Mouse (Mus musculus) layer of hippocampus, postnatal 10 days (tissue): ENCODE data around the gene Iqck. TPM values are rescaled to one million over a fixed set of nuclear protein-coding genes. Genes with fewer than 3 reads are reported as not detected.

ENCODE experiments used
- total RNA-seq, 2 experiments: library from RNA; stranded (reverse); gene quantifications; 2 replicates each; pipeline ENCODE4 v1.2.3; 2021

Gene Iqck
- total RNA-seq, 2 experiments from 2014 or later: 3.3 to 4.5 TPM

Other genes starting within 250 kb of the Iqck start
- gene Gde1, start 150.0 kb upstream of the Iqck start, total RNA-seq: 100 to 1,000 TPM; 201 to 207 TPM
- 10 to 100 TPM; 31.5 to 34.1 TPM for gene Ccp110, start 143.2 kb upstream of the Iqck start, total RNA-seq
- 10 to 100 TPM; 71.1 to 77.8 TPM for gene Vps35l, start 115.5 kb upstream of the Iqck start, total RNA-seq
- 10 to 100 TPM; 36.3 to 36.5 TPM for gene Knop1, start 502 bp downstream of the Iqck start, total RNA-seq
- 10 to 100 TPM; 43.1 to 44.1 TPM for gene Gprc5b, start 139.5 kb downstream of the Iqck start, total RNA-seq